Comparison of ENCODE assay signal across 20 mouse cellular contexts in genomic region chr1:37393174-37393573, GRCm38 (mm10). TPM values are rescaled to one million over a fixed set of nuclear protein-coding genes. Genes with fewer than 3 reads are reported as not detected.
A peak's percentile ranks its signal among the peaks of the same experiment; 100 is the strongest.
DNase-seq lines count a peak whose midpoint lies in the region; ATAC-seq lines count a peak whose summit lies in the region.
"Had no signal": no experiment of that assay in that cellular context is flagged by ENCODE, and none has a peak within 500 bp of the region (broad histone marks: within the 10 kb centered on the region; RNA-seq: fewer than 3 reads in every experiment).

No protein-coding gene starts in this region.

- DNase-seq in right cerebral cortex, adult 18-20 months = peak; percentile 51
- no peak for DNase-seq in right cerebral cortex, postnatal 25 days
- peak; percentile 47 to 67 for DNase-seq in layer of hippocampus, adult 18-20 months (ENCODE audit: low spot score in 2 of 2)
- peak; percentile 45 to 47 for DNase-seq in left cerebral cortex, postnatal 36 days (ENCODE audit: low spot score in 2 of 2)
- DNase-seq in cerebellum, adult 11-12 months = no peak
- no peak for DNase-seq in adrenal gland, postnatal 14 days
- DNase-seq in c-Kit-positive CD71-positive TER-119-positive erythroid progenitor cells, embryonic 14.5 days (ENCODE audit: low spot score) = no peak
- DNase-seq: adrenal gland, postnatal 10 days; cerebellum, adult 18-20 months; cerebellum, postnatal 14 days; gastrocnemius, postnatal 25 days; heart, adult 18-20 months; heart, postnatal 14 days; kidney, postnatal 36 days; lung, postnatal 10 days; thymus, postnatal 25 days had no signal

- intact Hi-C loops in left cerebral cortex, postnatal 36 days (cut with DNase I) = no loop called here

- ATAC-seq in erythroid progenitor cell, adult 5-6 weeks (replicated peaks; ENCODE audit: low FRiP score, poor library complexity, severe bottlenecking) = no peak
- ATAC-seq: forebrain, embryonic 15.5 days; hindbrain, postnatal 0 days; intestine, postnatal 0 days had no signal

RNA-seq across cellular contexts. Expression of gene Coa5, which starts 36.7 kb away (rescaled TPM):
- 10 to 100 TPM; 61.8 to 64.0 TPM for total RNA-seq in layer of hippocampus, adult 18-20 months (2021)
- 10 to 100 TPM; 61.5 to 63.4 TPM for total RNA-seq in left cerebral cortex, postnatal 36 days (2021)
- total RNA-seq in adrenal gland, postnatal 14 days (2021) = 95.9 and 97.8 TPM in 2 replicates
- total RNA-seq in erythroid progenitor cell, adult 5-6 weeks (2015; ENCODE audit: low replicate concordance) = 25.6 and 26.0 TPM in 2 replicates
- 11.6 and 17.6 TPM in 2 replicates for total RNA-seq in erythroid progenitor cell, adult 5-6 weeks (2017; ENCODE audit: low replicate concordance)

RNA-seq across cellular contexts. Expression of gene Unc50, which starts 36.8 kb away (rescaled TPM):
- total RNA-seq in layer of hippocampus, adult 18-20 months (2021) = 10 to 100 TPM; 58.8 to 59.5 TPM
- 10 to 100 TPM; 51.4 to 61.1 TPM for total RNA-seq in left cerebral cortex, postnatal 36 days (2021)
- 60.5 and 66.7 TPM in 2 replicates for total RNA-seq in adrenal gland, postnatal 14 days (2021)
- 27.7 and 39.6 TPM in 2 replicates for total RNA-seq in erythroid progenitor cell, adult 5-6 weeks (2015; ENCODE audit: low replicate concordance)
- total RNA-seq in erythroid progenitor cell, adult 5-6 weeks (2017; ENCODE audit: low replicate concordance) = 7.6 and 16.2 TPM in 2 replicates

Comparison
In these comparisons a context has a peak if more than half of its experiments do, and no peak if none do; other contexts are left out.
1. DNase-seq: peak in right cerebral cortex, adult 18-20 months (single experiment), layer of hippocampus, adult 18-20 months (2 of 2) and left cerebral cortex, postnatal 36 days (2 of 2); none in right cerebral cortex, postnatal 25 days (single experiment), cerebellum, adult 11-12 months (single experiment), adrenal gland, postnatal 14 days (single experiment) and c-Kit-positive CD71-positive TER-119-positive erythroid progenitor cells, embryonic 14.5 days (single experiment).